8 mouse cellular contexts compared by ENCODE assay signal in the genomic region with DNA sequence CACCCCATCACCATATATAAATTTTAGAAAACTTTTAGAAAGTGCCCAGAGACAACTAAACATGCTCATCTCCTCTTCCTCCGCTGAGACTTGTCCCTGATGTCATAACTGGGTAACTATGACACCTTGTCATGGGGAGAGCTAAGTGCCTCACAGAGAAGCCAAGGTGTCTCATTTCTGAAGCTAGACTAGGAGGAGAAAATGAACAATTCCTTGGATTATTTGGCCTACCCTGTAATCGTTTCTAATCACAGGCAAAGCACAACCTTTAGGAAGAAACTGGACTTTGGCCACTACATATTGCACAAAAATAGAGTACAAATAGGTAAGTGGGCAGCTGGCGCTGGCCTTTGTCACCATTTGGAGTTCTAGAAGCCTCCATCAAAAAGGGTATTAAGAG. TPM values are rescaled to one million over a fixed set of nuclear protein-coding genes. Genes with fewer than 3 reads are reported as not detected.
DNase-seq lines count a peak whose midpoint lies in the region; ATAC-seq and TF ChIP-seq lines count a peak whose summit lies in the region.

A gene (minus strand): TSS at position 101 of the 400 bp plus-strand sequence.

- ATAC-seq in lung, embryonic 14.5 days (ENCODE audit: insufficient read depth): no peak
- ATAC-seq in embryonic facial prominence, embryonic 13.5 days (ENCODE audit: insufficient number of reproducible peaks, insufficient read depth, low FRiP score, low TSS enrichment, low read depth): no peak
- 0 out of 2 replicates have a peak, but pooled peaks have one; percentile 19 for ATAC-seq in liver, postnatal 0 days

- no peaks in the 10 kb centered on the region for H3K36me3 ChIP-seq in lung, embryonic 14.5 days (ENCODE audit: insufficient read depth)
- no peaks in the 10 kb centered on the region for H3K36me3 ChIP-seq in embryonic facial prominence, embryonic 13.5 days
- no peaks in the 10 kb centered on the region for H3K36me3 ChIP-seq in liver, postnatal 0 days (replicated peaks; ENCODE audit: insufficient read depth, low read length)

- no peak; the same call in 1 of the 2 replicates for TF ChIP-seq EP300 in liver, postnatal 0 days (IDR thresholded peaks at IDR 0.05; ENCODE audit: low read depth)

- H3K4me1 ChIP-seq in lung, embryonic 14.5 days (ENCODE audit: insufficient read depth): no peaks in the 10 kb centered on the region
- peaks cover 20% of the 10 kb centered on the region for H3K4me1 ChIP-seq in embryonic facial prominence, embryonic 13.5 days
- peaks cover 14% of the 10 kb centered on the region for H3K4me1 ChIP-seq in liver, postnatal 0 days (ENCODE audit: insufficient read depth)

- H3K9ac ChIP-seq in lung, embryonic 14.5 days: no peak within 1 kb of the TSS
- no peak within 1 kb of the TSS for H3K9ac ChIP-seq in embryonic facial prominence, embryonic 13.5 days
- no peak within 1 kb of the TSS for H3K9ac ChIP-seq in liver, postnatal 0 days (replicated peaks)

- no peaks in the 10 kb centered on the region for H3K27me3 ChIP-seq in lung, embryonic 14.5 days (ENCODE audit: insufficient read depth, low read length)
- H3K27me3 ChIP-seq in embryonic facial prominence, embryonic 13.5 days: peaks cover 10% of the 10 kb centered on the region; the same call in 1 of the 2 replicates
- H3K27me3 ChIP-seq in liver, postnatal 0 days (ENCODE audit: insufficient read depth, low read length): no peaks in the 10 kb centered on the region

- H3K4me2 ChIP-seq in lung, embryonic 14.5 days: peak within 1 kb of the TSS; percentile 35; the same call in 1 of the 2 replicates
- peak within 1 kb of the TSS; percentile 30; the same call in 1 of the 2 replicates for H3K4me2 ChIP-seq in embryonic facial prominence, embryonic 13.5 days
- H3K4me2 ChIP-seq in liver, postnatal 0 days (ENCODE audit: low read depth, low read length): no peak within 1 kb of the TSS

- H3K9me3 ChIP-seq in lung, embryonic 14.5 days (ENCODE audit: low read depth, low read length): no peaks in the 10 kb centered on the region
- H3K9me3 ChIP-seq in embryonic facial prominence, embryonic 13.5 days: no peaks in the 10 kb centered on the region
- H3K9me3 ChIP-seq in liver, postnatal 0 days (ENCODE audit: low read length): no peaks in the 10 kb centered on the region

- no peak for TF ChIP-seq CTCF in lung, embryonic 14.5 days (IDR thresholded peaks at IDR 0.05; ENCODE audit: low read depth)
- no peak for TF ChIP-seq CTCF in liver, postnatal 0 days (IDR thresholded peaks at IDR 0.05; ENCODE audit: low read depth)

- DNase-seq in lung, embryonic 14.5 days: no peak
- no peak for DNase-seq in lung, postnatal 4 days
- no peak for DNase-seq in heart, postnatal 4 days
- DNase-seq in liver, postnatal 0 days: no peak
- no peak for DNase-seq in cerebellum, postnatal 10 days
- no peak for DNase-seq in spleen, postnatal 10 days (ENCODE audit: low spot score in 2 of 2)
- no peak for DNase-seq in thymus, postnatal 10 days (ENCODE audit: low spot score in 2 of 2)

- WGBS in lung, embryonic 14.5 days: 79% methylated on average over 3 of the region's 3 CpGs
- WGBS in embryonic facial prominence, embryonic 13.5 days: 83% methylated on average over 3 of the region's 3 CpGs
- 66% methylated on average over 3 of the region's 3 CpGs for WGBS in liver, postnatal 0 days (ENCODE audit: insufficient replicate concordance)

- no peak within 1 kb of the TSS for H3K4me3 ChIP-seq in lung, embryonic 14.5 days (ENCODE audit: low read depth, low read length)
- H3K4me3 ChIP-seq in embryonic facial prominence, embryonic 13.5 days: 0 out of 2 replicates have a peak within 1 kb of the TSS, but pooled peaks have one; percentile 7
- H3K4me3 ChIP-seq in liver, postnatal 0 days (ENCODE audit: low read depth, low read length): no peak within 1 kb of the TSS

- no peak within 1 kb of the TSS for H3K27ac ChIP-seq in lung, embryonic 14.5 days (ENCODE audit: low read depth)
- H3K27ac ChIP-seq in embryonic facial prominence, embryonic 13.5 days: no peak within 1 kb of the TSS
- H3K27ac ChIP-seq in liver, postnatal 0 days (ENCODE audit: low read depth): peak within 1 kb of the TSS; percentile 61

RNA-seq across cellular contexts. Expression of the gene that starts here (rescaled TPM):
- polyA plus RNA-seq in lung, embryonic 14.5 days (2014; fragmentation: Nextera tagmentation; extraction: Ambion mirVana): 15.7 and 16.9 TPM in 2 replicates
- 12.1 and 14.0 TPM in 2 replicates for polyA plus RNA-seq in embryonic facial prominence, embryonic 13.5 days (2015; fragmentation: Nextera tagmentation; extraction: Ambion mirVana)
- total RNA-seq in heart, postnatal 4 days (2021): 100 to 1,000 TPM; 149 to 162 TPM
- polyA plus RNA-seq in liver, postnatal 0 days (2015; fragmentation: Nextera tagmentation; extraction: Ambion mirVana): 18.4 and 22.7 TPM in 2 replicates
